Mouse (Mus musculus) spleen, postnatal 36 days (tissue): ENCODE data around the gene Farp1.

Experiments used
- DNase-seq, 2 experiments: peaks; one replicate each; pipeline ENCODE4 v3.0.0; 2022; ENCODE audit warnings: low spot score in 2 of 2, mixed read lengths in 1 of 2

The Farp1 gene

GRCm38 (mm10) chr14:121261229-121261879 is 226.4 kb downstream of the Farp1 start:
- no peak for DNase-seq

- no peak for DNase-seq
Observed at GRCm38 (mm10) chr14:121262606-121263005, 227.6 kb downstream of the Farp1 start.

- no peak for DNase-seq
Observed at GRCm38 (mm10) chr14:121263912-121264311, 228.9 kb downstream of the Farp1 start.

- DNase-seq: no peak
Observed at GRCm38 (mm10) chr14:121264453-121264852, 229.5 kb downstream of the Farp1 start.

GRCm38 (mm10) chr14:121267801-121268200 is 232.8 kb downstream of the Farp1 start:
- DNase-seq: no peak

- DNase-seq: no peak
Observed at GRCm38 (mm10) chr14:121270490-121270889, 235.5 kb downstream of the Farp1 start.

- DNase-seq: no peak
Observed at GRCm38 (mm10) chr14:121274985-121275384, 240.0 kb downstream of the Farp1 start.

GRCm38 (mm10) chr14:121276016-121276415 is 241.0 kb downstream of the Farp1 start:
- no peak for DNase-seq

GRCm38 (mm10) chr14:121279106-121279505 is 244.1 kb downstream of the Farp1 start:
- peak; percentile 55 to 62 for DNase-seq

- no peak for DNase-seq
Observed at GRCm38 (mm10) chr14:121280601-121281335, 245.8 kb downstream of the Farp1 start.

- no peak for DNase-seq
Observed at GRCm38 (mm10) chr14:121281336-121281710, 246.3 kb downstream of the Farp1 start.

GRCm38 (mm10) chr14:121285379-121286120 is 250.6 kb downstream of the Farp1 start:
- no peak for DNase-seq

- no peak for DNase-seq
Observed at GRCm38 (mm10) chr14:121291881-121292280, 256.9 kb downstream of the Farp1 start.

- no peak for DNase-seq
Observed at GRCm38 (mm10) chr14:121292391-121292790, 257.4 kb downstream of the Farp1 start.

- no peak for DNase-seq
Observed at GRCm38 (mm10) chr14:121294484-121294883, 259.5 kb downstream of the Farp1 start.

- DNase-seq: no peak
Observed at GRCm38 (mm10) chr14:121297103-121297502, 262.1 kb downstream of the Farp1 start.

- no peak for DNase-seq
Observed at GRCm38 (mm10) chr14:121298537-121298936, 263.5 kb downstream of the Farp1 start.

GRCm38 (mm10) chr14:121299093-121299492 is 264.1 kb downstream of the Farp1 start:
- DNase-seq: no peak

- no peak for DNase-seq
Observed at GRCm38 (mm10) chr14:121304523-121304922, 269.5 kb downstream of the Farp1 start.

- DNase-seq: no peak
Observed at GRCm38 (mm10) chr14:121305316-121306064, 270.5 kb downstream of the Farp1 start.

- no peak for DNase-seq
Observed at GRCm38 (mm10) chr14:121309909-121310308, 274.9 kb downstream of the Farp1 start.
